Mouse (Mus musculus) heart, postnatal 0 days (tissue): ENCODE results near the gene Top3a. TPM values are rescaled to one million over a fixed set of nuclear protein-coding genes. Genes with fewer than 3 reads are reported as not detected.

Experiments used
- ATAC-seq: fragments of 200-750 bp; cut with Nextera tagmentation; 2 replicates; pipeline ENCODE4 v1.8.0; 2017; ENCODE audit warnings: low read depth, moderate number of reproducible peaks, moderate library complexity; ENCODE audit not compliant: insufficient read depth
- DNase-seq: peaks from one replicate; pipeline ENCODE4 v3.0.0-alpha.2; 2016; ENCODE audit warnings: low spot score
- H3K27ac ChIP-seq: fragments of 300-500 bp; sonication (generic); 2 replicates; pipeline ENCODE4 v1.5.1; 2014; ENCODE audit warnings: low read depth, mild to moderate bottlenecking
- H3K27me3 ChIP-seq: fragments of 300-500 bp; sonication (generic); 2 replicates; pipeline ENCODE4 v1.6.1; 2014; ENCODE audit warnings: low read length, mixed read lengths; ENCODE audit not compliant: control insufficient read depth, insufficient read depth
- H3K36me3 ChIP-seq: fragments of 300-500 bp; sonication (generic); replicated peaks from 2 replicates; pipeline ENCODE4 v1.6.1; 2014; ENCODE audit warnings: low read length, mixed read lengths; ENCODE audit not compliant: control insufficient read depth, insufficient read depth
- H3K4me1 ChIP-seq: fragments of 300-500 bp; sonication (generic); 2 replicates; pipeline ENCODE4 v1.6.1; 2014; ENCODE audit warnings: antibody characterized with exemption; ENCODE audit not compliant: control insufficient read depth, insufficient read depth
- H3K4me2 ChIP-seq: fragments of 300-500 bp; sonication (generic); 2 replicates; pipeline ENCODE4 v1.6.1; 2014; ENCODE audit warnings: low read depth, mild to moderate bottlenecking, low read length, moderate library complexity
- H3K4me3 ChIP-seq: fragments of 300-500 bp; sonication (generic); 2 replicates; pipeline ENCODE4 v1.5.1; 2014; ENCODE audit warnings: low read depth, low read length
- H3K9ac ChIP-seq: fragments of 300-500 bp; sonication (generic); replicated peaks from 2 replicates; pipeline ENCODE4 v1.6.1; 2014; ENCODE audit warnings: low read depth, low read length, mixed read lengths
- H3K9me3 ChIP-seq: fragments of 300-500 bp; sonication (generic); replicated peaks from 2 replicates; pipeline ENCODE4 v1.6.1; 2016; ENCODE audit warnings: low read length; ENCODE audit not compliant: control insufficient read depth
- CTCF ChIP-seq: IDR thresholded peaks from 2 replicates; pipeline ENCODE4 v1.5.1; 2016; ENCODE audit warnings: antibody characterized with exemption, control low read depth, low read depth
- EP300 ChIP-seq: IDR thresholded peaks from 2 replicates; pipeline ENCODE4 v1.6.1; 2016; ENCODE audit warnings: antibody characterized with exemption, low read depth
- WGBS: fragments of 180-500 bp; shearing (Covaris S2); extraction: QIAGEN DNeasy Blood & Tissue Kit; methylation state at CpG from one replicate; pipeline ENCODE4 v1.1.7; 2014; 5-methylcytosine and 5-hydroxymethylcytosine counted together
- polyA plus RNA-seq: library from polyadenylated mRNA; unstranded; fragments of >200 nt; fragmentation: Nextera tagmentation; extraction: Ambion mirVana; gene quantifications from 2 replicates; pipeline ENCODE4 v1.2.1, GENCODE M21; 2015
- total RNA-seq: library from RNA; depleted of rRNA; stranded (reverse); fragments of >200 nt; gene quantifications from 2 replicates; pipeline ENCODE4 v1.2.3, GENCODE M21; 2014; ENCODE audit warnings: low replicate concordance

Top3a gene
- total and polyA plus RNA-seq, 2 experiments from 2014 or later = 4.4 to 7.3 TPM

DNA sequence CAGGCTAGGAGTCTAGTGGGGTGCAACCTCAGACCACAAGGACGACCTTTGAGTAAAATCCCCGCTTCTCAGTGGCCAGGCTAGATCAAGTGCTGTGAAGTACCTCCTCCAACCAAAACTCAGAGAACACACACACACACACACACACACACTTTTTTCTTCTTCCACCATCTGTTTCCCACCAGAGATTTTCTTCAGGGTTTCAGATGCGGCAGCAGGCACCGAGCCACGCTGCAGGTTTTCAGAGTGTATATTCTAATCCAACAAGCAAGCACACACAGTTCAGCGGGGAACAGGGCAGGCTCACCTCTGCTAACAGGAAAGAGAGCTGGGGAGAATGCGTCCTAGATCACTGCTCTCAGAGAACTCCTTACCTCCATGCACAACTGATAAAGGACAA, 21.6 kb downstream of the Top3a start:
- H3K9ac ChIP-seq = no peak overlapping the region
- H3K4me2 ChIP-seq = no peak overlapping the region
- no peaks in the 10 kb centered on the region for H3K4me1 ChIP-seq
- WGBS = 89% methylated on average over 7 of the region's 7 CpGs
- H3K27me3 ChIP-seq = no peaks in the 10 kb centered on the region
- no peaks in the 10 kb centered on the region for H3K9me3 ChIP-seq
- peaks cover 78% of the 10 kb centered on the region for H3K36me3 ChIP-seq
- H3K27ac ChIP-seq = no peak overlapping the region
- ATAC-seq = no peak
- DNase-seq = no peak
- no peak overlapping the region for H3K4me3 ChIP-seq
- TF ChIP-seq EP300 = no peak
- no peak for TF ChIP-seq CTCF

DNA sequence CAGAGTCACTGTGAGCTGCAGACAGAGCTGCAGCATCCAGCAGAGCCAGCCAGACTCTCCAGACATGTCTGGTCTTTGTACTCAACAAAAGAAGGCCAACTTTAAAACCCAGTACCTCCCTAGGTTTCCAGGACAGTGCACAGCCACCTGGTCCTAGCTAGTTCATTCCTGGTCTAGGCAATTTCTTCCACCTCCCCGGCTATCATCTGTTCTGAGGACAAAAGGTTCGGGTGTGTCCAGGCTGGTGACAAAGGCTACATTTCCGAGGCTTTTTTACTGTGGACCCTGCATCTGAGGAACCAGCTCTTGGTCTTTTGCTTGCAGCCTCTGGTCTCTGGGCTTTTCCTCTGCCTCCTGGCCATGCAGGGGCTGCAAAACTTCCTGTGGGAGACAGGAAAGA, 36.8 kb downstream of the Top3a start:
- WGBS = 72% methylated on average over 3 of the region's 3 CpGs
- no peak for TF ChIP-seq CTCF
- TF ChIP-seq EP300 = no peak
- Histone ChIP-seq H3K4me1 (no peaks in the 10 kb centered on the region), H3K36me3 (peaks cover 39% of the 10 kb centered on the region), H3K9ac (no peak overlapping the region), H3K27me3 (no peaks in the 10 kb centered on the region), H3K9me3 (no peaks in the 10 kb centered on the region), H3K4me2 (no peak overlapping the region), H3K27ac (no peak overlapping the region), H3K4me3 (no peak overlapping the region)
- no peak for DNase-seq
- ATAC-seq = no peak

DNA sequence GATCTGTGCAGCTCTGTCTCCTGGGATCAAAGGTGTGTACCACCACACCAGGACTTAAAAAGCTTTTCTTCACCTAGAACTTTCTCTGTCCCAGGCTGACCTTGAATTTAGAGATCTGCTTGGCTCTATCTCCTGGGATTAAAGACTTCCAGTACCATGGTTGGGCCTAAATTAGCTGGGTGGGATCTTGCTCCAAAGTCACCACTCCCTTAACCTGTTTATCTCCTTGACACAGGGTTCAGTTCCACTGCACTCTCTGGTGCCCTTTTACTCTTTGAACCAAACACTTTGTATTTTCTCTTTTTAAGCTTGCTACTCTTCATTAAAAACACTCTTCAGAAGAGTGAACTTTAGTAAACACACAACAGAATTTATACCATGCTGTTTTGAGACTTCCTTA, 39.7 kb downstream of the Top3a start:
- TF ChIP-seq CTCF (no peak), EP300 (no peak)
- H3K9me3 ChIP-seq = no peaks in the 10 kb centered on the region
- H3K36me3 ChIP-seq = peaks cover 19% of the 10 kb centered on the region
- H3K9ac ChIP-seq = no peak overlapping the region
- H3K4me1 ChIP-seq = no peaks in the 10 kb centered on the region
- no peaks in the 10 kb centered on the region for H3K27me3 ChIP-seq
- no peak overlapping the region for H3K4me2 ChIP-seq
- no peak for DNase-seq
- no peak for ATAC-seq
- H3K27ac ChIP-seq = no peak overlapping the region
- no peak overlapping the region for H3K4me3 ChIP-seq

DNA sequence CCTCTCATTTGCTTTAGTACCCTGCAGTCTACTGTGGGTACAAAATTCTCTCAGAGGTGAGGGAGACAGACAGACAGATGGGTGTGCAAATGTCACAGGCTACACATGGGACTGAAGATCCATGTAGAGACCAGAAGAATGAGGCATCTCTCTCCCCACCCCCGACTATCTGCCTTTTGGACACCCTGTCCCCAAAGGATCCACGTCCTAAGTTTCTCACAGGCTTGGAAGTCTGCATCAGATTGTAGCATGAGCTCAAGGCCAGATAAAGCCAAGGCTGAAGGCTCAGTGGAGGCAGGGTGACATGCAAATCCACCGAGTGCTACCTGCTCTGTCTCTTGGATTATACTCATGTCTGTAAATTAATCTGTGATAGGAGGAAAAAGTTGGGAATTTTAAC, 40.7 kb downstream of the Top3a start:
- Histone ChIP-seq H3K36me3 (peaks cover 17% of the 10 kb centered on the region), H3K9me3 (no peaks in the 10 kb centered on the region), H3K4me2 (no peak overlapping the region), H3K9ac (no peak overlapping the region), H3K27ac (no peak overlapping the region), H3K4me1 (no peaks in the 10 kb centered on the region), H3K4me3 (no peak overlapping the region), H3K27me3 (no peaks in the 10 kb centered on the region)
- WGBS = 76% methylated on average over 3 of the region's 3 CpGs
- no peak for TF ChIP-seq CTCF
- no peak for TF ChIP-seq EP300
- DNase-seq (no peak), ATAC-seq (no peak)

DNA sequence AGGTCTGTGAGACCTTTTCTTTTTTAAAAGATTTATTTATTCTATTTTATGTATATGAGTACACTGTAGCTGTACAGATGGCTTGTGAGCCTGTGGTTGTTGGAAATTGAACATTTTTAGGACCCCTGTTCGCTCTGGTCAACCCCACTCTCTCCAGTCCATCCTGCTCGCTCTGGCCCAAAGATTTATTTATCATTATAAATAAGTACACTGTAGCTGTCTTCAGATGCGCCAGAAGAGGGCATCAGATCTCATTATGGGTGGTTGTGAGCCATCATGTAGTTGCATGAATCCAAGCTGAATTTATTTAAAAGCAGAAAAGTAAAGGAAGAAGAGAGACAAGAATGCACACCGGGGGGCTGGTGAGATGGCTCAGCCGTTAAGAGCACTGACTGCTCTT, 42.0 kb downstream of the Top3a start:
- Histone ChIP-seq H3K4me3 (no peak overlapping the region), H3K4me2 (no peak overlapping the region), H3K9ac (no peak overlapping the region), H3K27ac (no peak overlapping the region), H3K9me3 (no peaks in the 10 kb centered on the region), H3K4me1 (no peaks in the 10 kb centered on the region), H3K27me3 (no peaks in the 10 kb centered on the region), H3K36me3 (peaks cover 23% of the 10 kb centered on the region)
- 0 out of 2 replicates have a peak, but pooled peaks have one; percentile 14 for TF ChIP-seq CTCF
- TF ChIP-seq EP300 = no peak
- WGBS = 74% methylated on average over 5 of the region's 5 CpGs
- DNase-seq = no peak
- no peak for ATAC-seq

DNA sequence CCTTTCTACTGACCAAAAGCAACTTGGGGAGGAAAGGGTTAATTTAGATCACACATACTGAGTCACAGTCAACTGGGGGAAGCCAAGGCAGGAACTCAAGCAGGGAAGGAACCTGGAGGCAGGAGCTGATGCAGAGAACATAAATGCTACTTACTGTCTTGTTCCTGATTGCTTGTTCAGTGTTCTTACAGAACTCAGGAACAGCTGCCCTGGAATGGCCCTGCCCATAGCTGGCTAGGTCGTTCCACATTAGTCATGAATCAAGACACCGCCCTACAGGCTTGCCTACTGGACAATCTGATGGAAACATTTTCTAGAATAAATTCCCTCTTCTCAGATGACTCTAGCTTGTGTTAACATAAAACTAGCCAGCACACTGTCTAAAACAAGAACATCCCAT, 43.0 kb downstream of the Top3a start:
- Histone ChIP-seq H3K9ac (no peak overlapping the region), H3K27ac (no peak overlapping the region), H3K27me3 (no peaks in the 10 kb centered on the region), H3K9me3 (no peaks in the 10 kb centered on the region), H3K36me3 (peaks cover 23% of the 10 kb centered on the region), H3K4me2 (no peak overlapping the region), H3K4me1 (peaks cover 4% of the 10 kb centered on the region; the same call in 1 of the 2 replicates), H3K4me3 (no peak overlapping the region)
- TF ChIP-seq EP300 (no peak), CTCF (no peak)
- ATAC-seq (no peak), DNase-seq (no peak)
- WGBS = 58% methylated on average over 2 of the region's 2 CpGs
